Mouse (Mus musculus) heart, postnatal 36 days (tissue): ENCODE data around the gene Tnfrsf19. TPM values are rescaled to one million over a fixed set of nuclear protein-coding genes. Genes with fewer than 3 reads are reported as not detected.

Experiments
- DNase-seq, 2 experiments: peaks; one replicate each; pipeline ENCODE4 v3.0.0; 2021 to 2022
- intact Hi-C: fragments of 180-260 bp; cut with DNase I; formaldehyde crosslinking; loops from one replicate; pipeline ENCODE4 v1.15.1; 2025
- total RNA-seq, 2 experiments: library from RNA; stranded (reverse); gene quantifications; 2 replicates each; pipeline ENCODE4 v1.2.3; 2021

Tnfrsf19 gene
- 1 to 10 TPM; 2.4 to 6.2 TPM for total RNA-seq

DNA sequence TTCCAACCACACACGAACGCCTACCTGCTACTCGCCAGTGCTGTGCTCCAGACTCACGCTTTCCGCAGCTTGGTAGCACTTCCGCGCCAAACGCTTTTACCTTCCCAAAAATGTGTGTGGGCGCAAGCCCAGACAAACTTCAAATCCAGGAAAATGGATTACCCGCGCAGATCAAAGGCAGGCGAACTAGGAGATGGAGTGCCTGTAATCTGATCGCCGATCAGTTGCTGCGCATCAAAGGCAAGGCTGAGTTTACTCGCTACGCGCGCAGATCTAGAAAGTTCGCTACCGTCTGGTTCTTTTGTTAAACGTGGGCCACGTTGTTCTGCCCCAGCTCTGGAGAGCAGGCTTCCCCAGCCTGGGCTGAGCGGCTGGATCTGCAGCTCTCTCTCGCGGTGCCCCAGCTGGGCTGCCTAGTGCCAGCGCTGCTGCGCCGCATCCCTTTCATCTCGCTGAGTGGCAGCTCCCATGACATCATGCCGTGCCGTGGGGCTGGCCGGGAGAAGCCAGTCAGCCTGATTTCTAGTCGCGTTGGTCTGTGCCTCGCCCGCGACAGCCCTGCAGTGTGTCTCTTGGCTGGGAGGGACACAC lies at the start of gene Tnfrsf19:
Gene Tnfrsf19 (minus strand): TSS at position 400 of the 591 bp plus-strand sequence.
- peak; percentile 65 to 67 for DNase-seq
- intact Hi-C loops, result no loop called here

DNA sequence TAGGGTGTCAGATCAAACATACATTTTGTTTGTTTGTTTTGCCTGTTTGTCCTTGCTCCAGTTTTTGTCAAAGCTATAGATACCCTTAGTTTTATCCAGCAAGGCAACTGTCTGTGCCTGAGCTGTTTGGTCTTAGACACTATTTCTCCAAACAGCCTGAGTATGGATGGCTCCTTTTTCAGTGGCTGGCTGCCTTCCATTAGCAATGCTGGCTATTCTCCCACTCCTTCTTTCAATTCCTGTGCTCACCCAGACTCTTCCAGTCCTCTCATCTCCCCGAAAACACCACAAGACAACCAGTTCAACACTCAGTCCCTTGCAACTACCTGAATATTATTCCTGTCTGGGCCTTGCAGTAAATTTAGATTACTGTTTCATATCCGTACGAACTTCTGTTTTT lies 45.8 kb upstream of the Tnfrsf19 start:
- DNase-seq, result peak in 1 of 2 experiments; percentile 18
- intact Hi-C loops, result no loop called here

DNA sequence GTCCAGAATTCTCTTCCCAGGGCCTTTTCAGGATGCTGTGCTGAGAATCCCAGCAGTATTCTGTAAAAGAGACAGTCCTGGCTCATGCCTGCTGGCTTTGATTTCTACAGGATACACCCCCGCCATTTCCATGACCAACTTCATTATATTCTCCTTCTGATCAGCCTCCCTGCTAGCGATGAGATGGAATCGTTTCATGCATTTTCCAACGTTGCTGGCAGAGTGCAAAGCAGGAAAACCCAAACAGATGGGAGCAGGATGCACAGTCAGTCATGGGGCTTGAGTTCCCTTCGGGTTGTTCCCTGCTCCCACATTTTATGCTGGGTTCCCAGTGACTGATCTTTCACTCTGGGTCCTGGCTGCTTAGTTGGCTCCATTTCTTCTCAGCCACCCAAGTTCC lies 44.7 kb upstream of the Tnfrsf19 start:
- no peak for DNase-seq
- intact Hi-C loops, result no loop called here

DNA sequence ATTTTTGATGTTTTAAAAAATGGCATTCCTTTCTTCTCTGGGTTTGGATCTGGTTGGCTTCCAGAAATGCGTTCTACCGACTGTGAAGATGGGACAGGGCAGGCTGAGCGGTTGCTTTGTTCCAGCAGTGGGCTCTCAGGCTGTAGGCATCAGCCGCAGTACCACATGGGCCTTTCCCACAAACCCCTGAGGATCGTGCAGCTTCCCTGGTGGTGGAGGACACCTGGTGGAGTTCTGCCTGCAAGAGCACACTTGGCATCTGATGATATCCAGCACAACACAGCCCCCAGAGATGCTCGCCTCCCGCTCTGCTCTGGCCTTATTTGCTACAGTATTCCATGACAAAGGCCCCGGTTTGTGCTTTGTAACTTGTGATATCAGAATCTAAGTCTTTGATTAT lies 41.9 kb upstream of the Tnfrsf19 start:
- intact Hi-C loops, result no loop called here
- no peak for DNase-seq

DNA sequence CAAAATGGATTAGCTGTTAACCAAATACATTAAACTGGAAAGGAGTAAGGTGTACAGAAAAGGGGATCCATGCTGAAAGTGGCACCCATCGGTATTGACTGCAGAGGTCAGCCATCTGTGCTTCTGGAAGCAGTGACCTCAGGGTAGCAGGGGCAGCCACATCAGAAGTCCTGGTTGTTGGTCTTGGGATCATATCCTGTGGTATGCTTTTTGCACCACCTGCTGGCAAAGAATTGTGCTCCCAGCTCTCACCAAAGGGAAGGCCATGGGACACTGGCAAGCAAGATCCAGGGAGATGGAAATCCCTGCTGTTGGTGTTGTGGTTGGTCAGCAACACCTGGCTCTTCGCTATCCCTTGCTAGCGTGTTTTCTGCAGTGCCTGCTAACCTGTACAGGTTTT lies 39.0 kb upstream of the Tnfrsf19 start:
- intact Hi-C loops, result loop anchor here (1.0 kb wide), 1 partner anchor 286 kb away; no protein-coding TSS in a partner anchor
- peak; percentile 22 to 32 for DNase-seq

DNA sequence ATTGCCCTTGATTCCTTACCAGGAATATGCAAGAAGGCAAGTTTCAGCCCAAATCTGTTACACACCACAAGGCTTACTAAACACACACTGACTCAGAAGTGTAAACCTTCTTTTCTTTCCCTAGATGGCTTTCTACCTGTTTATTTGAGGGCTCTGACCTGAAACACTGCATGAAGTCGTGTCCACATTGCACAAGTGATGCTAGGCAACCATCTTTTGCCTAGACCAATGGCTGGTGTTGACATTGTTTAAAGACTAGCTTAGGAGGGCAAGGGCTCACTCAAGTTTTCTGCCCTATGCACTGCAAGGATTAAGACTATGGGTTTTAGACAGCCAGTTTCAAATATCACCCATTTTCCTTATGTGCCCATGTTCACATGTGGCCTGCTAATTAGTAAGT lies 23.3 kb upstream of the Tnfrsf19 start:
- intact Hi-C loops, result no loop called here
- no peak for DNase-seq

DNA sequence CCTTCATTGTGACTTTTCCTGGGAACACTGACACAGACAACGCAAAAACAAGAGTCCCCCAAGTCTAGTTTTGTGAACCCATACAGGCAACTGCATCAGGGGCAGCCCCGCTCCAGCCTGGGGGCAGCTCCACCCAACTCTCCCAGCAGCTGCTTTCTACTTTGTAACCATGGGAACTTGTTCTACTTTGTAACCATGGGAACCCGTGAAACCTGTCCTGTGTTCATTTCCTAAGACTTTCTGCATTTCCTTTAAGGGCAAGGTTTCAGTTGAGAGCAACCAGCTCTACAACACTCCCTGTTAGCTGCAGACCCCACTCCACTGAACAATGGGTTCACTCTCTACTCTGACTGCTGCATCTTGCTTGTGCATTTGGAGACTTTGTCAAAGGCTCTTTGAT lies 15.4 kb upstream of the Tnfrsf19 start:
- DNase-seq, result no peak
- intact Hi-C loops, result no loop called here

DNA sequence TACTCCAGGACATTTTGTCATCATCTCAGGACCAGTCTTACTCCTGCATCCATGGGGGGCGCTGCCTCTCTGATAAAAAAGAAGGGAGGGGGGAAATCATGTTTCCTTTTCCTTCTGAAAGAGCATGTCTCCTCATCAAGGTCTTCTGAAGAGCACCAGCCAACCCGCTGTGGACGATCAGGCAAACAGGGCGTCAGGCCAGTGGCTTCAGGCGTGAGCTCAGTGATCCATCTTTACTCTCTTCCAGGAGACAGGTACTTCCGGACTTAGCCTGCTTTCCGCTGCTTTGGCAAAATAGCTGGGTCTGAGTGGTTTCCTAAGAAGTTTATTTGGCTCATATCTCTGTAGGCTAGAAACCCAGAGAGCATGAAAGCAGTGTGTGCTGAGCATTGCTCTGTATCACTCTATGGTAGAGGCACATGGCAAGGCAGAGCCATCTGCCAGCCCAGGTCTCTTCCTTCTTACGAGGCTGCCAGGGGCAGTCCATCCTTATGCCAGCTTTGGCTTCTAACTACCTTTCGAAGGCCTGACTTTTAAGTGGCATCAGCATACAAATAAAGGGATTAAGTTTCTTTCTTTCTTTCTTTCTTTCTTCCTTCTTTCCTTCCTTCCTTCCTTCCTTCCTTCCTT lies 13.1 kb upstream of the Tnfrsf19 start:
- intact Hi-C loops, result no loop called here
- no peak for DNase-seq

DNA sequence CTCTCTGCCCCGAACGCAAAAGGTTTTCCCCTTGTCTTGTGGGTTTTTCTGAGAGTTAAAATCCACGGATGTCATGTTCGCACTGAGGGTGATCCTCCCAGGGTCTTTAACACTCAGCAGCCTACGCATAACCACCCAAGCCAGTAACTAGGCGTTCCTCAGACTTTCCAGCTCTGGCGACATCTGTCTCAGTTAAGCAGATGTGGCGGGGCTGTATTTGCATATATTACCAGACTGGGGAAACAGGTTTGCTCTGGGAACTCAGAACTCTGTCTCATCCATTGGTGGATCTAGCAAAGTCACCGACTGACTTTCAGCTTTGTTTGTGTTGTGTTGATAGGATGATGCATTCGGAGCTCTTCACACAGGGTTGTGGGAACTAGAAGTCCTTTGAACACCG lies 10.7 kb upstream of the Tnfrsf19 start:
- intact Hi-C loops, result no loop called here
- no peak for DNase-seq

DNA sequence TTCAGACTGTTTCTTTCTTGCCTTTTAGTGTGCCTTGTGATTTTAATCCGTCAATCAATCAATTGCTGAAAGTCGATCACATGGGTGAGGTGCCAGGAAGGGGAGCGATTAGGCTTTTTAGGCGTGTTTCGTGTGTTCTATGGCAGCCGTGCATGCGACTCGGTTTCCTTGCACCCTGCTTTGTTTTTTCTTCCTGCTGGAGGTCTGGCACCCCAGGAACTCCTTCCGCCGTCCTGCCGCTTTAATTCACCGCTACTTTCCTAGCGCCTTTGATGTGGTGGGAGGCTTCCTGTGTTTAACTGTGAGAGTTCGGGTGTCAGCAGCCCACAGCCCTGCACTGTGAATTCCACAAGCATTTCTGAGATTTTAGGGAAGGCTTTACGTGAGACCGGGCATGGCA lies 10.2 kb upstream of the Tnfrsf19 start:
- no peak for DNase-seq
- intact Hi-C loops, result no loop called here

DNA sequence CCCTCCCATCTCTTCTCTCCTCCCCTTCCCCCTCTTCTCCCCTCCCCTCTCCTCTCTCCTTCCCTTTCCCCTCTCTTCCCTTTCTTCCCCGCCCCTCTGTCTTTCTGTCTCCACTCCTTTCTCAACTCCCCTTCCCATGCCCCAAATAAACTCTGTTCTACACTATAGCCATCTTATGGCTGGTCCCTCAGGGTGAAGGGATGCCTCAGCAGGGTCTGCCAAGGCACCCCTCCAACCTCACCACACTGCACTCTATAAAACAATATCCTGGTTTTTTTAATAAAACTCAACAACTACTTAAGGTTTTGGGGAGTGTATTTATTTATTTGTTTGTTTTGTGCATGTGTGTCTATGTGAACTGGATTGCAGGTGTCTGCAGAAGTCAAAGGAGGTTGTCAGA lies 9.6 kb upstream of the Tnfrsf19 start:
- DNase-seq, result no peak
- intact Hi-C loops, result no loop called here

DNA sequence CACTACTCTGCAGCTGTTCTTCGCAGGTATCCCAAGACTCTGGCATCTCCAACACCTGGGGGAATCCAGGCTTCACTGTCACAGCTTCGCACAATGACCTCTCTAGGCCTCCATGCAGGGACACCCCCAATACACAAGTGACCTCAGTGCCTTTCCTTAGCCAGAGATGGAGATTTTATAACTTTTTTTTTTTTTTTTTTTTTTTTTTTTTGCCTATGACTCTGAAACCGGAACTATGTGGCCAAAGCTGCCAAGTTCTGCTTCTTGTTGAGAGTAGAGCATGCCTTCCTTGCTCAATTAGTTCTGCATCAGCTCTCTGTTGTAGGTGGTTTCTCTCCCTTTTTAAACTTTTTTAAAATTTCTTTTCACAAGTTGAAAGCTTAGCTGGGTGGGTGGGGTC lies 5.9 kb upstream of the Tnfrsf19 start:
- no peak for DNase-seq
- intact Hi-C loops, result no loop called here

DNA sequence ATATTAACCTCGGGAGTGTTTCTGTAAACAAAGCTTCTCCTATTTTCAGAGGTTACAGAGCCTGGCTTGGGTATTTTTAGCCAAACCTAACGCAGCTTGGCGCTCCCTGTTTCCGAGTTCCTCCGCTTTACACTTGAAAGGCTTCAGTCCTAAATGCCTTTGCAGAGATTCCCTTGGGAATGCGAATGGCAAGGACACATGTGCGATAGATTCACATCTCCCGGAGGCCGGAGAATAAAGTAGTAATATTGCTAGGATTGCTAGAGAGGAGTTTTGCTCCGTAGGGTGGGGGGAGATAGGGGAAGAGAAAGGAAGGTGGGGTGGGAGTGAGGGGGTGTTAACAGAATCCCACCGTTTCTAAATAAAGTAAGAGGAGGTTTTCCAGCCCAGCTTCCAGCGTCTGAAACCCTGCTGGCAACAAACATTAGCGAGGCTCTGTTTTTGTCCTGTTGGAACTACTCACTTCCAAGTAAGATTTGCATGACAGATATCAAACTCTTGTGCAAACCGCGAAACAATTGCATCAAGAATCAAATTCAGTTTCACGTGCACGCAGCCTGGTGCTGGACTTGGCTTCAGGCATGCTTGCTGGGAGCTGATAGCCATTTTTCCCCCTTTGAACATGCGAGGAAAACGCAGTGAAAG lies 722 bp downstream of the Tnfrsf19 start:
- intact Hi-C loops, result no loop called here
- DNase-seq, result peak; percentile 15 to 24

DNA sequence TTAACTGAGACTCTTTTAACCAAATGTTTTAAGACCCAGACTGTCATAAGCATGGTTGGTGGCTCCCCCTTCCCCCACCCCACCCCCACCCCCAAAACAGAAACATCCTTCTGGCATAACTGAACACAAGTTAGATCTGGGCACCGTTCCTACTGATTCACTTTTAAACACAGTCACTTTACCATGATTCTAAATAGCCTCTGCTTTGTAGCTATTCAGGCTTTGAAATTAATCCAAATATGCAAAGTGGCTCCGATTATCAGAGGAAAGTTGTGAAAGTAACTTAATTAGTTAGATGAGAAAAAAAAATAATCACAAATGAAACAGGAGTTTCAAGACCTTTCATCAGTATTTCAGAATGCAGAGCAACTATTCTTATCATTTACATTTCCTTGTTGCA lies 2.0 kb downstream of the Tnfrsf19 start:
- intact Hi-C loops, result no loop called here
- no peak for DNase-seq

DNA sequence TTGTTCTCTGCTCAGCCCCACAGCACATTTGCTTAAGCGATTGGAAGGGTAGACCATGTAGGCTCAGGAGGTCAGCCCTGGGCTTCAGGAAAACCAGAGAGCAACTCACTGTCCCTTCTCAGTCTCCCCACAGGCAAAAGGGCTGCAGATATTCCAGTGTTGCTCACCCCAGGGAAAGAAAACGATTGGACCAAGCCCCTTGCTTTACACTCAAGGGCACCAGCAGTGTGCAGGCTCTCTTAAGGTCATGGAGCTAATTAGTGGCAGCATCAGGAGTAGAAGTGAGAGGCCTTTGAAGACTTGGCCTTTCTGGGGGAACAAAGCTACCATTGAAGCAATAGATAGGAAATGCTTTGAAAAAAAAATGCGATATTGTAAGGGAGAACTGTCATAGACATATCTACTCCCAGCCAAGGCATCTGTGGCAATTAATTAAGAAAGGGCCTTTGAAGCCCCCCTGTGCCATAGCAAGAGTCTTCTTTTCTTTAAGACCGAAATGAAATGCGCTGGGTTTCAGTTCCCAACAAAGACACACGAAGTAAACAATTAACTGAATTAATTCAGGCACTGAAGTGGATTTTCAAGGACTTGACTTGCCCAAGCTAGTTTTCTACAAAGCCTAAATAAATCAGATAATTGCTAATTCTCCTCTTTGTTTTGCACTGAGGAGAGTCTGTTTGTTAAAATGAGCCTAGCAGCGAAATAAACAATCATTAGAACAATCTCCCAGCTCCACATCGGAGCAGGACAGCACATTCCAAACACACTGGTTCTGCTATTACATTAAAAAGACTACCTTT lies 2.6 kb downstream of the Tnfrsf19 start:
- intact Hi-C loops, result loop anchor here (2.0 kb wide), 1 partner anchor 55 kb away; no protein-coding TSS in a partner anchor
- no peak for DNase-seq

DNA sequence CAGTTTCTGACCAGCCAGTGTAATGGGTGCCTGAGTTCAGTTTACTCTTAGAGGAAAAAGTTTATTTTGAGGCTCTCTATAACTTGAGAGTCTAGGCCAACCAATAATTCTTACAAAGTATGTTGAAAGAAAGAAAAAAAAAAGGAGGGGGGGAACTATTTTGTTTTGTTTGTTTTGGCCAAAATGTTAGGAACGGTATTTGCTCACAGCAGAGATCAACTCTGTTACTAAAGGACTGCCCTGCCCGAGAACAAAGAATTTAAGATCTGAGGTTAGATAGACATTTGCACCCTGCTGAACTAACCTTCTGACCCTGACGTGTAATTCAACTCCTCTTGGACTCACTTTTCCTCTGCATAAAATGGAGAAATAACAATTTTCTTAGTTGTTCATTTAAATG lies 4.0 kb downstream of the Tnfrsf19 start:
- DNase-seq, result no peak
- intact Hi-C loops, result loop anchor here (2.0 kb wide), 1 partner anchor 57 kb away; no protein-coding TSS in a partner anchor

DNA sequence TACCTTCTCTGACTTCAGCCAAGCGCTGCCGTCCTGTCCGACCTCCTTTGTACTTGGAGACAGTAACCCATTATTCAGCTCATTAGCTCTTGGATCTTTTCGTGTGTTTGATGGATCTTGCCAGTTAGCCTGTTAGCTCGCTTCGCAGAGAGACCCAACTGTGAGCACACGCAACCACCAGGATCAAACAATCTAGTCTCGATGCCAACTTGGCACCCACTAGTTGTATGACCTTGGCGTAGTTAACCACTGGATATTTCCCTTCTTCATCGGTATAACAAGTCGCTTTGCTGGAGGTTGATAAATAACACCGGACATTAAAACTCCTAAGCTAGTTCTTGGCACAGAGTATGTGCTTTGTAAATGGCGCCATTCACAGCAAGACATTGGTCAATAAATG lies 6.1 kb downstream of the Tnfrsf19 start:
- intact Hi-C loops, result no loop called here
- no peak for DNase-seq

DNA sequence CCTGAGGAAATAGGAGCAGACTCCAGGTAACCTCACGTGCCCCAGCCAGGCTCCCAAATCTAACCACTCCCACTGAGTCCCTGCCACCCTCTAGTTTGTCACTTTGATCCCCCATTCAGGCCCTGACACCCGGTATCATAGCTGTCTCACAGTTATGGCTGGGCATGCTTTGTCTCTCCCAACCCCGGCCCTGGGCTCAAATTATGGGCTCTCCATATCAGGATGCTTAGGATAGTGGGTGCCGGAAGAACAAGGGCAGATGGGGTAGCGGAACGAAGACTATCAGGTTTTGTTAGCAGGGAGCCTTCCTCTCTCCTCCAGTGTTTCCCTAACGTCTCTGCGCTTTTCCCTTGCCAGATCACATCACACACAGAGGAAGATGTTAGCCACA lies 8.2 kb downstream of the Tnfrsf19 start:
- intact Hi-C loops, result no loop called here
- DNase-seq, result no peak

DNA sequence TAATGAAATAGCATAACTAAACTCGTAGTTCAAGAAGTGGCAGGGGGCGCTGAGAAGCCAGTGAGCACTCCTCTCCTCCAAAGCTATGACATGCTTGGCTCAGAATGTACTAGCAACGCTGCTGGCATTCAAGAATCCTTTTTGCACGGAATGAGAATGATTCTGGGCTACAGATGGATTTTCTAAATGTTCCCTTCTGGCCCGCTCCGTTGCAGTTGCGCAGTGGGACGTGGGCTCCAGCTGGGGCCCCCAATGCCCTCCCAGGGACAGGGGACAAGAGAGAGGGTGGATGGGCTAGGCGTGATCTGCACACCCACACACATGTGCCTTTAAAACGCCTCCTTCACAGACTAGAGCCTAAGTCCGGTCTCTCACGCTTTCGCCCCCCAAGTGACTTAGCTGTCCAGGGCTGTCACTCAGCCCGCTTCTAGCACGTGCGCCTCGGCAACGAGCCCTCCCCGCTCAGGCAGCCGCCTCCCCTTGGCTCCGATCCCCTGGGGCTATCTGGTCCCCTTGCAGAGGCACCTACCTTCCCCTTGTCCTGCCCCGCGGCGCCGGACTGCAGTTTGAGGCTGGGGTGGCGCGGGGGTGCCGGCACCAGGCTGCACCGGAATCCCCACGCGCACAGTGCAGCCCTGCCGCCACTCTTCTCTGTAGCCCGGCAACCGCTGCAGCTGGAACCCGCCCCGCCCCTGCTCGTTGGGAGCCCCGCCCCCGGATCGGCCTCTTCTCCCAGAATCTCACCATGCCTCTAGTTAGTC lies 8.8 kb downstream of the Tnfrsf19 start:
- peak; percentile 32 to 36 for DNase-seq
- intact Hi-C loops, result no loop called here

DNA sequence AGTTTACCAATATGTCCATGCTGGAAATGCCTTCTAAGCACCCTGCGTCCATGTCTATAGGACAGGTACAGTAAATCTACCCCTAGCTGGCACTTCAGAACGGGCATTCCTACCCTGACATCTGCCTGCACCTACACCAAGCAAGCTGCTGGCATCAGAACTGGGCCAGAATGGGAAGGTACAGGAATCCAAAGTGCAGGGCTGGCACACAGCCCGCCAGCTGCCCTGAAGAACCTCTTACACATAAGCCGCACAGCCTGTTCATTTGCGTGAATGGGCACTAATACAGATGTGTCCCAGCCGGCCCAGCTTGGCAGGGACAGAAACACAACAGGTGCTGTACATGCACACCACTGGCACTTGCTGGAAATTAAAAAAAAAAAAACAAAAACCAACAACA lies 15.9 kb downstream of the Tnfrsf19 start:
- DNase-seq, result no peak
- intact Hi-C loops, result no loop called here

DNA sequence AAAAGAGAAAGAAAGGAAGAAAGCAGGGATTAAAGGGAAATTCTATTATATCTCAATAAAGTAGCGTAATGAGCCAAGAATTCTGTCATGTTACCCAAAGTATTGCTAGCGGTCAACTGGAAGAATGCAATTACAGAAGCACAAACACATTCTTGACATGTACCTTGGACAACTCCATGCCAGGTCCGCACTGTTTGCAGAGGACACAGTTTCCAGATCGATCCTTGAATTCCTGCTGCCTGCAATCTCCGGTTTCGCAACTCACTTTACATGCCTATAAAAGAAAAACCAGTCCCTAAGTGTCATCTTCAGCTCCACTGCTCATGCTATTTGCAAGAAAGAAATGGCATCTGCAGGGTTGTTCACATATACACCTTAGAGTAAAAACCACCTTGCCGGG lies 22.3 kb downstream of the Tnfrsf19 start:
- no peak for DNase-seq
- intact Hi-C loops, result no loop called here
